Mouse (Mus musculus) embryo, embryonic 11 days (tissue): ENCODE data around the gene Gpx4.
"Not testable (repeated sequence)": the region's sequence is repeated elsewhere in the genome, so short reads cannot be mapped to it uniquely, and the experiment has no call there.

ENCODE experiments used
- DNase-seq: peaks from one replicate; pipeline ENCODE4 v3.0.0-alpha.2; 2015

Gpx4 gene

DNA sequence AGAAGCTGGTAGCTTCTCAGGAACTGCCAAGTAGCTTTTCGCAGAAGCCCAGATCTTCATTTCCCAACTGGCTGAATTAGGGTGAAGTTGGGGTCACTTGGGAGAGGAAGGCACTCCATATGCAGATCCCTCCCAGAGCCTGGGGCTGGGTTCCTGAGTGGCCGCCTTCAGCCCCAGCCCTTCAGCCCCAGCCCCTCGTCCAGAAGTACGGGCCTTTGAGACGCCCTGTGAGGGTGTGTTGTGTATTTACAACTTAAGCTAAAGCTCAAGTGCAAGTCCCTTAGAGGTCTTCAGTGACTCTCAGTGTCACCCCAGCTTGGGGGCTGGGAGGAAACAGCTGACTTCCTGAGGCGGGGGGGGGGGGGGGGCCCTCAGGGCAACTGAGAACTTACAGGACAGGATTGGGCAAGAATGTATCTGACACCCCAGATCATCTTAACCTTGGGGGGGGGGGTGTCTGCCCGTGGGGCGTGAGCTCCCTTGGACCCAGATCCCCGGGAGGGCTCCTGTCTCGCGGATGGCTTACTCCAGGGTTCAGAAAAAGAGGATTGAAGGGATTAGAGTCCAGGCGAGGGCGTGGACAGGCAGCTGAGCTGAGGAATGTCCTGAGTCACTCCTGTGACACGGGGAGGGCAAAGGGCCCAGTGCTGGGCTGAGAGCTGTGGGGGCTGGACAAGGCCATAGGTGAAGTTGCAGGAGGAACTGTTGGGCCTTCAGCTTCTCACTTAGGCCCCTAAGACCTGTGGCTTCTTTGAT is 4.8 kb downstream of the Gpx4 start:
- DNase-seq = peak; percentile 28

DNA sequence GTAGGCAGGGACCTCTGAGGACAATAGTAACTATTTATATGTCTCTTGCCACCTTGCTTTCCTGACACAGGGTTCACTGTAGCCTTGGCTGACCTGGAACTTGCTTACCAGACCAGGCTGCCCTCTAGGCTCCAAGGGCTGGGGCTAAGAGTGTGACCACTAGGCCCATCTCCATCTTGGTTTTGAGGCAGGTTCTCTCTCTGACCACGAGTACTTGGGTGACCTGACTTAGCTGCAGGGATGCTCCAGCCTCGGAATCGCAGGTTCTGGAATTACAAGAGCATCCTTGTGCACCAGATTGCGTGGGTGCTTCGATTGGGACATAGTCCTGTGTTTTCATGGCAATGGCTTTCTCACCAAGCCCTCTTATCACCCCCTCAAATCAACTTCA is 5.4 kb downstream of the Gpx4 start:
- no peak for DNase-seq

DNA sequence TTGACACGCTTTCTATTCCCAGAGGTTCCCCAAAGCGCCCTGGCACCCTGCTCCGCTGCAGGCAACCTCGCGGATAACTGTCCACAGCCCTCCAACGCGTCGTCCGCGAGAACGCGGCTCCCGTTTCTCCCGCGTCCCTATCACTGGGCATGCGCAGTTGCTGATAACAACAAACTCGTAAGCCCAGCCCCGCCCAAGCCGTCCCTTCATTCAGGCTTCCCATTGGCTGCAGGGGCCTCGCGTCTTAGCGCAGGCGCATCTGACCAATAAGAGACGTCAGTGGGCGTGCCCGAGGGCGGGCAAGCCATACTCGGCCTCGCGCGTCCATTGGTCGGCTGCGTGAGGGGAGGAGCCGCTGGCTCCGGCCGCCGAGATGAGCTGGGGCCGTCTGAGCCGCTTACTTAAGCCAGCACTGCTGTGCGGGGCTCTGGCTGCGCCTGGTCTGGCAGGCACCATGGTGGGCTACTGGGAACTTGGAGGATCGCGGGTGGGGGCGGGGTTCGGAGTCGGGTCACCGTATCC is 6.4 kb downstream of the Gpx4 start:
- DNase-seq = peak; percentile 100

DNA sequence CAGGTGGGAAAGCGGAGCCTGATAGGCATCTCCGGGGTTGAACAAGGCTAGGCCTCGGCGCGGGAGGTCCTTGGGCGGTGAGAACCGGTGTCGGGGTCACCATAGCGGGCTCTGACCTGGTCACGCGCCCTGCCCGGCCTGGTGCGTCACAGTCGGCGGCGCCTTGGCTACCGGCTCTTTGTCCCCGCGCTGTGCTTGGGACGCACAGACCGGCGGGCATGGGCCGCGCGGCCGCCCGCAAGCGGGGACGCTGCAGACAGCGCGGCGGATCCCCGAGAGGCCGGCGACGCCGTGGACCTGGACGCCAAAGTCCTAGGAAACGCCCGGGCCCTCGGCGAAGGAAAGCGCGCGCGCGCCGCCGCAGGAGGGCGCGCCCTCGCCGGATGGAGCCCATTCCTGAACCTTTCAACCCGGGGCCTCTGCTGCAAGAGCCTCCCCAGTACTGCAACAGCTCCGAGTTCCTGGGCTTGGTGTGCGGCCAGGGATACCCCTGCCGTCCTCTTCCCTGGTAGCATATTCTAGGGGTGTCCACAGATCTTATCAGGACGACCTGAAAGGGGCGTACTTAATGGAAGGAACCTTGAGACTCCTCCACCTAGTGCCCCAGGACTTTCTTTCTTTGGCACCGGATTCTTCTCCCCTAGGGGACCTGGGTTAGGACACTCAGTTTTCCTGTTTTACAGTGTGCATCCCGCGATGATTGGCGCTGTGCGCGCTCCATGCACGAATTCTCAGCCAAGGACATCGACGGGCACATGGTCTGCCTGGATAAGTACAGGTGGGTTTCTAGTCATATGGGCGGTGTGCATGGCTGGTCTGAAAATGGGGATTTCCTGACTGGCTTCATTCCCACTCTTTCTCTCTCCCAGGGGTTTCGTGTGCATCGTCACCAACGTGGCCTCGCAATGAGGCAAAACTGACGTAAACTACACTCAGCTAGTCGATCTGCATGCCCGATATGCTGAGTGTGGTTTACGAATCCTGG is 7.2 kb downstream of the Gpx4 start:
- DNase-seq = peak; percentile 84

DNA sequence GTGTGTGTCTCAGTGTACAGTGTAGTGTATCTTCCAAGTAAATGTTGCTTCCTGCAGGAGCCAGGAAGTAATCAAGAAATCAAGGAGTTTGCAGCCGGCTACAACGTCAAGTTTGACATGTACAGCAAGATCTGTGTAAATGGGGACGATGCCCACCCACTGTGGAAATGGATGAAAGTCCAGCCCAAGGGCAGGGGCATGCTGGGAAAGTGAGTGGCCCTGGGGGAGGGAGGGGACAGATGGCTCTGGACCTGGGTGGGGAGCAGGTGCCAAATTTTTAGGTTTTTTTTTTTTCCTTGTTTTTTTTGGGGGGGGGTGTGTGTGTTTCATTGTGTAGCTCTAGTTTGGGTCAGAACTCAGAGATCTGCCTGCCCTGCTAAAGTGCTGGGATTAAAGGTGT is 7.9 kb downstream of the Gpx4 start:
- not testable (repeated sequence) for DNase-seq

DNA sequence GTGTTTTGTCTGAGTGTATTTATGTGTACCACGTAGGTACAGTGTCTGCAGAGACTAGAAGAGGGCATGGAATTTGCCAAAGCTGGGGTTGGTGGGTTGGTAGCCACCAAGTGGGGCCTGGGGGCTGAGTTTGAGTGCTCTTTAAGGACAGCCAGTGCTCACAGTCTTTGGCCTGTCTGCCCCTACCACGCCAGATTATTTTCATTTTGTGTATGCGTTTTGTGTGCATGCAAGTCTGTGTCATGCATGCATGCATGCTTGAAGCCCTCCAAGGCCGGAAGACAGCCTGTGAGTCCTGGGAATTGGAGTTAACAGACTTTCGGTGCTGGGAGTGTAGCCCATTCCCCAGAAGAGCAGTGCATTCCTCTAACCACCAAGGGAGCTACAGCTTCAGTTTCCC is 8.4 kb downstream of the Gpx4 start:
- no peak for DNase-seq

DNA sequence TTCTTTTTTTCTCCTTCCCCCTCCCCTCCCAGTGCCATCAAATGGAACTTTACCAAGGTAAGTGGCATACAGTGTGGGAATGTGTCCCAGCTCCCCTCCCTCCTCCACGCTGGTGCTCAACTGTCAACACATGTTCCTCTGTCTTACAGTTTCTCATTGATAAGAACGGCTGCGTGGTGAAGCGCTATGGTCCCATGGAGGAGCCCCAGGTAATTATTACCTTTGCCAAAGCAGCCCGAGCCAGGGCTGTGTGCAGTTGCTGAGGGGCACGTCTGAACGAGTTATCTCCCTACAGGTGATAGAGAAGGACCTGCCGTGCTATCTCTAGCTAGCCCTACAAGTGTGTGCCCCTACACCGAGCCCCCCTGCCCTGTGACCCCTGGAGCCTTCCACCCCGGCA is 8.9 kb downstream of the Gpx4 start:
- DNase-seq = no peak

DNA sequence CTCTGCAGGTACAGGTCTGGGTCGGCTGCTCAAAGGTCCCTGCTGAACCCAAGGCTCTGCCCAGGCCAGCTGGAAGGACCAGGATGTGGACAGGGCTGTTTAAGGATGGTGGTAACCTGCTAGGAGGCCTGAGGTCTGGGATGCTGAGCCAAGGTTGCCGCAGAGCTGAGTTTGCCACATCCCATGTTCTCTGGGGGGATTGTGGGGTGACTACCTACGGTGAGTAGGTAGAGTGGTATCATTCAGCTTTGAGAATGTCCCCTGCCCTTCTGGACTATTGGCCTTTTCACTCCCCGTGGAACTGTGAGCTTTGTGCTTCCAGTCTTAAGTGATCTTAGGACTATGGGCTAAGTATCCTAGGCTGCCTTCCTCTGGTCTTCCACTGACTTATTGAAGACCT is 9.5 kb downstream of the Gpx4 start:
- no peak for DNase-seq

DNA sequence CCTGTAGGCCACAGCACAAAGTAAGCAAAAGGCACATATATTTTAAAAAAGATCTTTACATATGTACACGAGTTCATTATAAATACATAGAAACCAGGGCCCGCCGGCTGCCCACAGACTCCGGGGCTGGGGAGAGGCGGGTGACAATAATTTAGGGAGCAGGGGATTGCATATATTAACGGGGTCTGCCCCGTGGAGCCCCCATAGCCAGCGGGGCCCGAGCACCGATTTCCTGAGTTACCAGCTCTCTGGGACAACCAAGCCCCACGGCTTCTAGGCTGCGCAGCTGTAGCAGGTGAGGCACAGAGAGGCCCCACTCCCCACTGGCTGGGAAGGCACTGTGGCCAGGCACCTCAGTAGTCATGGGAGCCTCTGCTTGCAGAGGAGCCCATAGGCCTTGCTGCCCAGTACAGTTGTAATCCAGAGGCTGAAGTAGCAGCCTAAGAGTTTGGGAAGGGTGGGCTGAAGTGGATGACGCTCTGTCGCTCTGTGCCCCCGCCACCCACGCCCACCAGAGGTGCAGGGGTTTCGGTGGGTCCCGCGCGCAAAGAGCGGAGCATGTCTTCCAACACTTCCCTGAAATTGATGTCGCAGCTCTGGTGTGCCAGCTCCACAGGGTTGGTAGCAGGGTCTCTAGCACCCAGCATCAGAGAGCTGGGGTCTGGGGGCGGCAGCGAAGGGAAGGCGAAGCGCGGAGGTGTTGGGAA is 10.2 kb downstream of the Gpx4 start:
- no peak for DNase-seq

DNA sequence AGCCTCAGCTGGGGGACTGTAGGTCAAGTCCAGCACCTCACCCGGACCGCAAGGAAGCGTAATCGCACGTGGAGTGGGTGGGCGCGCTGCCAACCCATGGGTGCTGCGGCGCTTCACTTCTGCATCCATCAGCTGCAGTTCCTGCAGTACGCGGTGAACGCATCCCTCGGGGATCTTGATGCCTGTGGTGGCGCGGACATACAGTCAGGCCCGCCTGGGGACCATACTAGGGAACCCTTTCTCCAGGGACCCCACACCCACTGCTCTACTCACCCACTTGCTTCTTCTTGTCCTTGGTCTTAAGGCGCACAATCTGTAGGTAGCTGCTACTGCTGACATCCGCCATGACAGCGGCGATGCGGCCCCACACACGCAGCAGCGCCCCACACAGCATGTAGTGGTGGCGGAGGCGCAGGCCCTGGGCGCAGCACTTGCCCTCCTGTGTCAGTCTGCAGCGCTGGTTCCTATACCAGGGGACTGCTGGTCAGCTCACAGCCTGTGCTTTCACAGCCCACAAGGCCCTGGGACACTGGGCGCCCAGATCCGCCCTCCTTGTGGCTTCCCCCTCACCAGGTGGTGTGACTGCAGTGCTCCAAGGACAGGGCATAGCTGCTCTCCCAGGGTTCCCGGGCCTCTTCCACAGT is 10.8 kb downstream of the Gpx4 start:
- DNase-seq = no peak

DNA sequence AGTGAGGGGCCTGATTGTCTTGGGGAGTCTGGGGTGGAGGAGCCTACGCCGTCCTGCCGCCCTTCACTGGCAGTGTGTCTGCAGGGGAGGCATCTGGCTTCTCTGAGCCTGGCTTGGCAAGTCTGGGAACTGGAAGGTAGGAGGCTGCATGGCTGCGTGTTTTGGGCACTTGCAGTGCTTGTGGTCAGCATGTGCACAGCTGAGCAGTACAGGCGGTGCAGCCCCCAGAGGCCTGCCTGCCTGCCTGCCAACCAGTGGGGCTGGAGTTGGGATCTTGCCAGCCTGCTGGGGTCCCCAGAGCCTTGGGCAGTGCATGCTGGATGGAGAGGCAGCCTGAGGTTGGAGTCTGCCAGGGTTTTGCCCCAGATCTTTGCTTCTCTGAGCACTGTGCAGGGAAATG is 16.1 kb downstream of the Gpx4 start:
- no peak for DNase-seq

DNA sequence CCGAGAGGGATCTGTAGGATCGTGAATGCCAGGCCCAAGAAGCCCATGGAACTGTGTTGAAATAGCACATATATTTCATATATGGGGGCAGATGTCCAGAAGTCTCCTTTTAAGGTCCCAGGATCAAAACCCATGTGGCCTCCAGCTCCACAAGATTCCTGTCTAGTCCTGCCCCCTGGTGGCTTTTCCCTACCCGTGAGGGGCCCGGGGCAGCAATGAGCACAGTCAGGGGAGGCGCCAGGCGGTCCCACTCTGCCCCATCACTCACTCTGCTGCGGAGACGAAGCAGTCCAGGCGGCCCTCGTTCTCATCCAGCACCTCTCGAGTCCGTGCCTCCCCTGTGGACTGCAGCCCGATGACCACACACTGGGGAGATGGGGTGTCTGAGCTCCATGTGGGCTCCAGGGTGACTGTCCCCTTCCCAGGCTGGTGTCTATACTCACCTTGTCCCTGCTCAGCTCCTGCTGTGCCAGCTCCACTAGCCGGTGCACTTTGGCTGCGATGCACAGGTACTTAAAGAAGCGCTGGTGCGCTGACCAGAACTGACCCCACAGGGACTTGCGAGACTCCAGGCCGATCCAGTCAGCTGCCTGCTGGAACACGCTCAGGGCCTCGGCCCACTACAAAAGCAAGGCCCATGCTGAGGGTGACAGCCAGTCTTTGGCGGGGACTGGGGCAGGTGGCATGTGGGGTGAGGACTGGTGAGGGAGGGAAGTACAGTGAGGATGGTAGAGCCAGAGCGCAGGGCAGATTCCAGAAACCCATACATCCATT is 17.1 kb downstream of the Gpx4 start:
- no peak for DNase-seq

DNA sequence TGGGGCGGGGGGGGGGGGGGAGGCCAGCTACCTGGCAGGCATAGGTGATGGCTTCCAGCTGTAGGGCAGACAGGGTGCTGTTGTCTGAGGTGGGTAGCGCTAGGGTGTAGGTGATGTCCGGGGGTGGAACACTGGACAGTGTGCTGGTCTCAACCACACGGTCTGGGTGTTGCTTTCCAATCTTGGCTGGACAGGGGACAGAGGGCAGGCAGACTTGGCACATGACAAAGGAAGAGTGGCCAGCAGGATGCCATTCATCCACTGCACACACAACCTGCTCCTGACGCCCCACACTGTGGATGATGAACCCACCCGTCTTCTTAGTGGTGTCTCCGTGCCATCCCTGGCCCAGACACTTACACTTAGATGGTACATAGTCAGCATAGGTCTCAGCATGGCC is 22.3 kb downstream of the Gpx4 start:
- DNase-seq = no peak

DNA sequence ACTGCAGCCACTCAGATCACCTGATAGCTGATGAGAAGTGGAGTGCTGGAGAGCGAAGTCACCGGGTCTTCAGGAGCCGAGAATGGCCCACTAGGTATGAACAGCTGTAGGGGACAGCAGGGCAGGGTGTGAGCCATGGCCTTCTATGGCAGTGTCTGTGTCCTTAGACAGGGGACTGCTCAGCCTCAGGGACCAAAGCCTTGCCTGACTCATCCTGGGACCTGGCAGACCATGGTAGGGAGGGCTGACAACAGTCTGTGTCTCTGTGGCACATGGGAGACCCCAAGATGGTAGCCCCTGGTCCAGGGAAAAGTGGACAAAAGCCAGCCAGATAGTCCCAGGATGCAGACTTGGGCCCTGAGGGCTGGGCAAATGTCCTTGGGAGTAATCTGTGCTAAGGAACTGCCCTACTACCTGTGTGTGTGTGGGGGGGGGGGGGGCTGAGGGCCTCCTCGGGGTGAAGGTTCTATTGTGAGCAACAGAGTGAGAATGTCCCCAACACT is 23.0 kb downstream of the Gpx4 start:
- DNase-seq = no peak

DNA sequence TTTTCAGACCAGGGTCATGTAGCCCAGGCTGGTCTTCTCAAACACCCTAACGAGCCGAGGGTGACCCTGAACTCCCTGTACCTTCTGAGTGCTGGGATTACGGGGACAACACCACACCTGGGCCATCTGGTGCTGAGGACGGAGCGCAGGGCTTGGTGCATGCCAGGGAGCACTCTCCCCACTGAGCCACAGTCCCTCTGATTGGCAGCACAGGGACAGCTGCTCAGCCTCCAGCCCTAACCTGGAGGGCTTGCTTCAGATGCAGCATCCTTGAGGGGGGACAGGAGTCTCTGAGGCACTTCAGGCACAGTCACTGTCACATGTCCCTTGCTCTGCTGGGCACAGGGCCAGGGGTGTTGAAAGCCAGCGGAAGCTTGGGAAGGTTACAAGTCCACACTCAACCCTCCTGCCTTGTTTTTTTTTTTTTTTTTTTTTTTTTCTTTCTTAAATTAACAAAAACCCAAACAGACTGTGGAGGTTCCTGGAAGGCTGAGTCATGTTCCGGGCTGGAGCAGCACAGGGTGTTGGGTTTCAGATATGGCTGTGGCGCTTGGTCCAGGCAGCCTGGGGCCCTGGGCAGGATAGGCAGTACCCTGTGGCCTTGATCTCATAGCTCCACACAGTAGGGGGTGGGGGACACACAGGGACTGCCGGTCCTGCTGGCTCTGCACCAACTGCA is 24.0 kb downstream of the Gpx4 start:
- DNase-seq = peak; percentile 33

DNA sequence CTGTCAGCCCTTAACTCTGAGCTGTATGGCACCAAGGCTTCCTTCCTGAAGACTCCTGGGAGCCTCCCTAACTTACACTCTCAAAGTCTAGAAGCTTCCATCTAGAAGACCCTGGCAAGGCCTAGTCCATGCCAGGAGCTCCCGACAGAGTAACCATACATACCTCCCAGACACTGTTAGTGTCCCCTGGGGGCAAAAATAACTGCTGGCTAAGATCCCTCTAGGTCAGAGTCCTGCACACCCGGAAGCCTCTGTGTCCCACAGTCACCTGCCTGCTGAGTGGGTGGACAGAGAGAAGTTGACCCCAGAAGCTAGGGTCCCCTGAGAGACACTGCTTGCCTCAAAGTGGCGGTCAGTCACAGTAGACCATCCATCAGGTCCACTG is 24.5 kb downstream of the Gpx4 start:
- no peak for DNase-seq

DNA sequence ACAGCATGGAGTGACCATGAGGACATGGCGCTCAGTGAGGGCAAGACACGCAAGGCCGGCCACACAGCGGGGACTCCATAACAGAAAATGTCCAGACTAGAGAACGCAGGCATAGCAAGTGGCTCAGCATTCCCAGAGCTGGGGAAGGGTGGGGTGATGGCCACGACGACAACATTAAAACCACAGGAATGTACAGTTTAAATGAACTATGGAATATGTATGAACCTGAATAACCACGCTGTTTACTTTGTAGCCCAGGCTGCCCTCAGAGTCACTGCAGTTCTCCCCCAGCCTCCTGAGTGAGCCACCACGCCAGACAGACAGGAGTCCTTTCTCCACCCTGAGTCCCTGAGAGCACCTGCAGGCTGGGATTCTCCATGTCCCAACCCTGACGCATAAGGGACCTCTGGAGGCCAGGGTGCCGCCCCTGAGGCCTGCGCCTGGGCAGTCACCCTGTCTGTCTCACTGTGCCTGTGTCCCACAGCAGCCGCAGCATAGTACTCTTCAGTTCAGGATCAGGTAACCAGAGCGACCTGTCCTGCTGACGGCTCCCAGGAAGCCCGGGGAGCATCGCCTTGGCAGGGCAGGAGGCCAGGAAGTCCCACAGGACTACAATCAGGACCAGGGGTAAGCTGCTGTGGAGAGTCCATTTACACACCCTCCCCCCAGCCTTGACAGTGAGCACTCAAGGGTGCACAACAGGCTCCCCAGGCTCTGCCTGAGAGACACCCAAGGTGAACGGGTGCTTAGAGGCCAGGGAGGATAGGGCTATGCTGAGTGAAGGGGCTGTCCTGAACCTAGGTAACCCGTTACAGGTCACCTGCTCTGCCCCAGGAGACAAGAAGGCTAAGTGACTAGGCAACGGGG is 25.9 kb downstream of the Gpx4 start:
- DNase-seq = no peak

DNA sequence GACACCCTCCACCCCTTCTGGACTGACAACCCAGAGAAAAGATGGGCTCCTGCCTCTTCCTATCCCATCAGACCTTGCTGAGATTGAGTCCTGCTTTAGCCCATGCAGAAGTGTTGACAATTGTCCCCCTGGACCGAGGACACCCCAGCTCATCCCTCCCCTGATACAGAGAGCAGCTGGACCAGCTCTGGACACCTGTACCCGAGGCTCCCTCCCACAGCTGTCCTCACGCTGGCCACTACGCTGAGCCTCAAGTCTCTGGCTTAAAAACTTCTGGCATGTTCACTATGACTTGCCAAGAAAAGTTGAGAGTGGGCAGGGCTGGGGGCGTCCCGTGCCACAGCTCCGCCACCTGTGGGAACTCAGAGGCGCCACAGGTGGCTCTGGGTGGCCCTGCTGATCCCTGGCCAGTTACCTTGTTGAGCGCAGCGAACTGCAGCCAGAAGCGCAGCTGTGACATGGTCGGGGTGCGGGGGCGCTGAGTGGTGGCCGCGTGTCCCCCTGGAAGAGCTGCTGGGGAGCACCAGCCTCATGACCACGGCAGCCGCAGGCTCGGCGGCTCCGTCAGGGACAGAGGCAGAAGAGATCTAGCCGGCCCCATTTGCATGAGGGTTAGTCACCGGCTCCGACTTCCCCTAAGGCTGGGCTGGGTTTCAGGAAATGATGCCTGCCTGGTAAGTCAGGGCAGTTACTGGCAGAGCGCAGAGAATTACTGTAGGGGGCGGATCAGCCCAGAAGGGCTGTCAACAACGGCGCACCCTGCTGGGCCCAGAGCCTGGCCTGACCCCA is 28.0 kb downstream of the Gpx4 start:
- peak; percentile 56 for DNase-seq

DNA sequence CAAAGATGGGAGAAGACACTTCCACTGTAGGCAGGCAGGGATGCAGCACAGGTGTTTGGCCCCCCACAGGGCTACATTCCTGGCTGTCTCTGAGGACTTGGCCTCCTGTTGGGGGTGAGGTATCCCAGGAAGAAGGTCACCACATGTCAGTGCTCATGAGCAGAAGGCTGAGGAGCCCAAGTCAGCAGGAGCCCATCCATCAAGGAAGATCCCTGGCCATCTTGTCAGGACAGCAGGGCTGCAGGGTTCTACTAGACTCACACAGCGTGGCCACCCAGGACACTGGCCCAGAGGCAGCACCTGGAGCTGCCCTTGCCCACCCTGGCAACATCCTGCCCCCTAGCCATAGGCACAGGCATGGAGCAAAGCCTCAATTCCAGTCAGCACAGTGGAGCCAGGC is 29.0 kb downstream of the Gpx4 start:
- DNase-seq = no peak
